Mouse (Mus musculus) cerebellum, postnatal 36 days (tissue): ENCODE results near the gene Olfr1184.
"Not testable (repeated sequence)": the region's sequence is repeated elsewhere in the genome, so short reads cannot be mapped to it uniquely, and the experiment has no call there.

ENCODE experiments used
- DNase-seq, 2 experiments: peaks; one replicate each; pipeline ENCODE4 v3.0.0; 2021 to 2022; ENCODE audit warnings: mixed read lengths in 2 of 2

Olfr1184 gene

DNA sequence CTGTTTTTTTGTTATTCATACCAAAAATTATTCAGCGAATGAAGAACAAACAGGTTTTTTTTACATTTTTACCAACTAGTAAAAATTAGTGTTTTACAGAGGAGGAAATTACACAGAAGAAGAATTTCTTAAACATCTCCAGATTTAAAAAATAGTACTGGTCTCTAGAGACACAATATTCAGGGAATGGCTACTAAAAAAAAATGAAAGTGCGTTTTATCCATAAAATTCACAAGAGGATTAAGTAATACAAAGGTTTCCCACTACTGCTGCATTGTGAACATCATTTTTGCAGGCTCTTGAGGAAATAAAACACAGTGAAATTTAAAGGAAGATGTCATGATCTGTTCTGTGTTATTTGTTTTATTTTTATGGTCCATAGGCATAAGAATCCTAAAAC, at the start of gene Olfr1184:
Gene Olfr1184, plus strand, starts transcription at position 301 of the 400 bp plus-strand sequence.
- DNase-seq = no peak

- DNase-seq = no peak
Measured at GRCm38 (mm10) chr2:88449031-88449430, 34.4 kb upstream of the Olfr1184 start, which contains the start of gene Gm13757. TSS of gene Gm13757 (minus strand) at chr2:88449131.

DNA sequence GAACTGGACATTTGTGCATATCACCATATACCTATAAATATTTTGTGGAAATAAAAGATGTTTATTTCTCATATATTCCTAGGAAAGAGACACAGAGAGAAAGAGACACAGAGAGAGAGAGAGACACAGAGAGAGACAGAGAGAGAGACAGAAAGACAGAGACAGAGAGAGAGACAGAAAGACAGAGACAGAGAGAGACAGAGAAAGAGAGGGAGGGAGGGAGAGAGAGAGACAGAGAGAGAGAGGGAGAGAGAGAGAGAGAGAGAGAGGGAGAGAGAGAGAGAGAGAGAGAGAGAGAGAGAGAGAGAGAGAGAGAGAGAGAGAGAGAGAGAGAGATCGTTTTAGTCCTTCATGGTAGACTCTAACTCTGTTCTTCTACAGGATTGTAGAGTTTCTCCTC, 28.8 kb upstream of the Olfr1184 start, which contains the start of gene Olfr1183:
Gene Olfr1183, plus strand, starts transcription at position 301 of the 400 bp plus-strand sequence.
- not testable (repeated sequence) for DNase-seq

DNA sequence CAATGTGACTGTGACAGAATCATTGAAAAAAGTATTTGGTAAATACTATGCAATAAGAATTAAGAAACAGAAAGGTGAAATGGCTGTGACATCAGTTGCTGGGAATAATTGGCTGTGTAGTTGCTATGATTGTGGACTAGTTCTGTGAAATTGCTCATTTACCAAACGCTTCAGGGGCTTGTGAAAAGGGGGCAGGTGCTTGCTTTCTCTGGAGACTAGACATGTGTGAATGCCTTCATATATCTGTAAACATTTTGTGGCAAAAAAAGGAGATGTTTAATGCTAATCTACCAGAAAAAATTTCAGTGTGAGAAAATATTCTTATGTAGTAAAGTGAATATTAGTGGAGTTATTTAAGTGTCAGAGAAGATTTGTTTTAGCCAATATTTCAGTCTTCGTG, 9.6 kb downstream of the Olfr1184 start, which contains the start of gene Olfr1185-ps1:
Gene Olfr1185-ps1, plus strand, starts transcription at position 301 of the 400 bp plus-strand sequence.
- DNase-seq = no peak

GRCm38 (mm10) chr2:88518251-88518650, 34.9 kb downstream of the Olfr1184 start, which contains the start of gene Olfr1186:
TSS of gene Olfr1186 (plus strand) at chr2:88518551.
- DNase-seq = no peak

DNA sequence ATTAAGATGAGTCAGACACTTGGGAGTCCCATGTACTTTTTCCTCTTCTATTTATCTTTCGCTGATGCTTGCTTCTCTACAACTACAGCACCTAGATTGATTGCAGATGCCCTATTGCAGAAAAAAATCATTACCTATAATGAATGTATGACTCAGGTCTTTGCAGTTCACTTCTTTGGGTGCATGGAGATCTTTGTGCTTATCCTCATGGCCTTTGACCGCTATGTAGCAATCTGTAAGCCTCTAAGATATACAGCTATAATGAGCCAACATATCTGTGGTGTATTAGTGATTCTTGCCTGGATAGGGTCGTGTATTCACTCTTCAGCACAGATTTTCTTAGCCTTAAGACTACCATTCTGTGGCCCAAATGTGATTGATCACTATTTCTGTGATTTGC, 42.3 kb downstream of the Olfr1184 start:
- DNase-seq = no peak
